Mouse (Mus musculus): ENCODE measurements at regions not wholly inside any gene's neighbourhood (a gene's known extent, or its start where the extent isn't known, plus 50 kb on each side); places are given as distances from the start of the nearest gene placed in this dataset.

DNA sequence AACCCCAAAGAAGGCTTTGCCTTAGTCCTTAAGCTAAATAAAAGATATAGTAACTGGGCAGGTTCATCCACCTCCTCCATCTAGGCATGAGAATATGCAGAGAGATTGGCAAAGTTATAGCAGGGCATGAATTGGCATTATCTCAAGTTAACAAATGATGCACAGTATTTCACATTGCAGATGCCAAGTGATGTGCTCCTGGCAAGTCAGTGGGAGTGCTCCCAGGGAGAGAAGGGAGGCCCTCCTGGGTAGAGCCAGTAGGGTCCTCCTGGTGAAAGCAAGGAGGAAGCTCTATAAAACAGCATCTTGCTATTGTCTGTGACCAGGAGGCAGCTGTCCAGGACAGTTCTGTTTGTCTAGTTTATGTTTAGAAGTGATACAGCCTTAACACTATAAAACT lies 496.6 kb upstream of the Sox11 start:
- DNase-seq (ENCODE audit: low spot score) (no peak), ATAC-seq (ENCODE audit: low FRiP score, low TSS enrichment) (no peak)
- Histone ChIP-seq H3K36me3 (ENCODE audit: control insufficient read depth, insufficient read depth, low read length) (no peaks in the 10 kb centered on the region), H3K27ac (replicated peaks) (no peak overlapping the region), H3K9ac (ENCODE audit: low read length) (no peak overlapping the region), H3K27me3 (ENCODE audit: control insufficient read depth, insufficient read depth, low read length) (no peaks in the 10 kb centered on the region), H3K4me1 (replicated peaks; ENCODE audit: control insufficient read depth, insufficient read depth) (no peaks in the 10 kb centered on the region), H3K4me3 (ENCODE audit: low read depth, low read length) (no peak overlapping the region), H3K9me3 (ENCODE audit: control insufficient read depth, low read length) (no peaks in the 10 kb centered on the region), H3K4me2 (replicated peaks; ENCODE audit: low read depth) (no peak overlapping the region)
- TF ChIP-seq CTCF (IDR thresholded peaks at IDR 0.05; ENCODE audit: low read depth) (no peak), EP300 (optimal IDR thresholded peaks at IDR 0.05) (no peak)

DNA sequence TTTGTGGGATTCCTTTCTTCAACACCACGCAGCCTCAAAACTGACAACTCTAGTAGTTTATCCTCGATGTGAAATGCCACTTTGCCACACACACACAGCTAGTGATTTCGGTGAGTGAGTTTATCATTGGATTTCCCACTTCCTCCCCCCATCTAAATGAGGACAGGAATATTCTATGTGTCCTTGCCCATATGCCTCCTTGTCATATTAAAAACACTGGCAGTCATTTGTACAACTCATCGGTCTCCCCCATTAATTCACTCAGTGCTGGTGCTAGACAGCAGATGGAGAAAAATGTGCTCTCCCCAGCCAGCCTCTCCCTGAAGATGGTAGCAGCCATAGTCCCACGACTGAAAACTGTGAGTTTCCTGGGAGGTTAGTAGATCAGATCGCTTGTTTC lies 496.0 kb upstream of the Sox11 start:
- DNase-seq (ENCODE audit: low spot score) (no peak), ATAC-seq (ENCODE audit: low FRiP score, low TSS enrichment) (no peak)
- Histone ChIP-seq H3K27ac (replicated peaks) (no peak overlapping the region), H3K9me3 (ENCODE audit: control insufficient read depth, low read length) (no peaks in the 10 kb centered on the region), H3K4me1 (replicated peaks; ENCODE audit: control insufficient read depth, insufficient read depth) (no peaks in the 10 kb centered on the region), H3K36me3 (ENCODE audit: control insufficient read depth, insufficient read depth, low read length) (no peaks in the 10 kb centered on the region), H3K4me2 (replicated peaks; ENCODE audit: low read depth) (no peak overlapping the region), H3K27me3 (ENCODE audit: control insufficient read depth, insufficient read depth, low read length) (no peaks in the 10 kb centered on the region), H3K4me3 (ENCODE audit: low read depth, low read length) (no peak overlapping the region), H3K9ac (ENCODE audit: low read length) (no peak overlapping the region)
- WGBS = 75% methylated on average over 6 of the region's 6 CpGs
- TF ChIP-seq EP300 (optimal IDR thresholded peaks at IDR 0.05) (no peak), CTCF (IDR thresholded peaks at IDR 0.05; ENCODE audit: low read depth) (no peak)

DNA sequence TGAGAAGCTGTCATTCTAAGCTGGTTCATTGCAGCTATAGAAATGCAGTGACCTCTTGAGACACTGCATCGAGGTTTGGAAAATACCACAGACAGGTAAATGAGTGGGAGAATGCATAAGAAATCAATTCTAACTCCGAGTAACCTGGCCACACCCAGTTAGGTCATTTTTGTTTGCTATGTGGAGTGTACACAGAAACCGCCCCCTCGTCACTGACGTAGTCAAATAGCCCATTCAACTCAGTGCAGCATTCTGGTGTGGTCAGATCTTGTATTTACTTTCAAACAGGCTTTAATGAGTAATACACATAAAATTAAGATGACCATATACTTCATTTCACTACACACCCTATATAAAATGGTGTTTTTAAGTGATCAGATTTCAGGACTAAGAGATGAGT lies 483.8 kb upstream of the Sox11 start:
- peak; percentile 98 for ATAC-seq (ENCODE audit: low FRiP score, low TSS enrichment)

DNA sequence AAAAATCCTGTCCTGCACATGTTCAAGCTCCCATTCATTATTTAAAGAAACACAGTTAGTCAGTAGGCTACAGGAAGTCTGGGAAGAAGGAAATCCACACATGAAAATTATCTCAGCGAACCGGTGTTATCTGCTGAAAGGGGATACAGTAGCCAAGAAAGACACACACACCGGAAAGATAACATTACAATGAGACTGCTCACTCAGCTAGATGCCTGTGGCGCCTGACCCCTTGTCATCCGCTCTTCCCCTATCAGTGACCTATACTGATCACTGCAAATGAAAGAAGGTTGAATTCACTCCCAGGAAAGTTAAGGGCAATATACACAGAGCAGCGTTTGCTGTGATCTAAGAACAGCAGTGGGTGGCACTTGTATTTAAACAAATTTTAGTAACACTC lies 481.0 kb upstream of the Sox11 start:
- Histone ChIP-seq H3K9ac (ENCODE audit: low read length) (no peak overlapping the region), H3K4me3 (ENCODE audit: low read depth, low read length) (no peak overlapping the region), H3K4me1 (replicated peaks; ENCODE audit: control insufficient read depth, insufficient read depth) (no peaks in the 10 kb centered on the region), H3K27me3 (ENCODE audit: control insufficient read depth, insufficient read depth, low read length) (no peaks in the 10 kb centered on the region), H3K36me3 (ENCODE audit: control insufficient read depth, insufficient read depth, low read length) (no peaks in the 10 kb centered on the region), H3K4me2 (replicated peaks; ENCODE audit: low read depth) (no peak overlapping the region), H3K27ac (replicated peaks) (no peak overlapping the region), H3K9me3 (ENCODE audit: control insufficient read depth, low read length) (no peaks in the 10 kb centered on the region)
- 44% methylated on average over 6 of the region's 6 CpGs for WGBS
- DNase-seq (ENCODE audit: low spot score) (peak; percentile 22), ATAC-seq (ENCODE audit: low FRiP score, low TSS enrichment) (peak; percentile 41)
- TF ChIP-seq EP300 (optimal IDR thresholded peaks at IDR 0.05) = no peak
- TF ChIP-seq CTCF (IDR thresholded peaks at IDR 0.05; ENCODE audit: low read depth) = no peak

More for the DNA sequence above, 483.8 kb upstream of the Sox11 start:
- Histone ChIP-seq H3K9me3 (ENCODE audit: control insufficient read depth, low read length) (no peaks in the 10 kb centered on the region), H3K36me3 (ENCODE audit: control insufficient read depth, insufficient read depth, low read length) (no peaks in the 10 kb centered on the region), H3K9ac (ENCODE audit: low read length) (no peak overlapping the region), H3K27me3 (ENCODE audit: control insufficient read depth, insufficient read depth, low read length) (no peaks in the 10 kb centered on the region), H3K27ac (replicated peaks) (no peak overlapping the region), H3K4me1 (replicated peaks; ENCODE audit: control insufficient read depth, insufficient read depth) (no peaks in the 10 kb centered on the region), H3K4me3 (ENCODE audit: low read depth, low read length) (no peak overlapping the region), H3K4me2 (replicated peaks; ENCODE audit: low read depth) (no peak overlapping the region)
- DNase-seq (ENCODE audit: low spot score) = peak; percentile 84
- WGBS = 53% methylated on average over 5 of the region's 5 CpGs
- TF ChIP-seq CTCF (IDR thresholded peaks at IDR 0.05; ENCODE audit: low read depth) (no peak), EP300 (optimal IDR thresholded peaks at IDR 0.05) (no peak)

DNA sequence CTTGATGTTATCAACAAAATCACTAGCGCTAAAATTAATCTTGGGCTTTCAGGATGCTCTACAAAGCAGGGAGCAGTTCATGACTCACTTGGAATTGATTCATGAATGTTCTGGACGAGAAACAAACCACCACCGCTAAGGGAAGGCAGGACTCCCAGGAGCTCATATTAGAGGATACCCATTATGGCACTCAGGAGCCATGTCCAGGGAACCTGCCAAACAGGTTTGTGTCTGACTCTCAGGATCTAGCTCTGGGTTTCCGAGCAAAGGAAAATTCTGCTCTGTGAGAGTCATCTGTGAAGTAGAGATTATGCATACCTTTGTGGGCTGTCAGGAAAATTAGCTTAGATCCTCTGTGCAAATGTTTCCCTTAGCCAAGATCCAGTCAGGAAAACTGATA lies 454.3 kb upstream of the Sox11 start:
- 45% methylated on average over 4 of the region's 4 CpGs for WGBS
- Histone ChIP-seq H3K4me3 (ENCODE audit: low read depth, low read length) (no peak overlapping the region), H3K27ac (replicated peaks) (no peak overlapping the region), H3K27me3 (ENCODE audit: control insufficient read depth, insufficient read depth, low read length) (no peaks in the 10 kb centered on the region), H3K36me3 (ENCODE audit: control insufficient read depth, insufficient read depth, low read length) (no peaks in the 10 kb centered on the region), H3K4me2 (replicated peaks; ENCODE audit: low read depth) (no peak overlapping the region), H3K9ac (ENCODE audit: low read length) (no peak overlapping the region), H3K9me3 (ENCODE audit: control insufficient read depth, low read length) (no peaks in the 10 kb centered on the region), H3K4me1 (replicated peaks; ENCODE audit: control insufficient read depth, insufficient read depth) (no peaks in the 10 kb centered on the region)
- ATAC-seq (ENCODE audit: low FRiP score, low TSS enrichment) (peak; percentile 69; the same call in 1 of the 2 replicates), DNase-seq (ENCODE audit: low spot score) (peak; percentile 56)
- TF ChIP-seq CTCF (IDR thresholded peaks at IDR 0.05; ENCODE audit: low read depth) (no peak), EP300 (optimal IDR thresholded peaks at IDR 0.05) (no peak)

DNA sequence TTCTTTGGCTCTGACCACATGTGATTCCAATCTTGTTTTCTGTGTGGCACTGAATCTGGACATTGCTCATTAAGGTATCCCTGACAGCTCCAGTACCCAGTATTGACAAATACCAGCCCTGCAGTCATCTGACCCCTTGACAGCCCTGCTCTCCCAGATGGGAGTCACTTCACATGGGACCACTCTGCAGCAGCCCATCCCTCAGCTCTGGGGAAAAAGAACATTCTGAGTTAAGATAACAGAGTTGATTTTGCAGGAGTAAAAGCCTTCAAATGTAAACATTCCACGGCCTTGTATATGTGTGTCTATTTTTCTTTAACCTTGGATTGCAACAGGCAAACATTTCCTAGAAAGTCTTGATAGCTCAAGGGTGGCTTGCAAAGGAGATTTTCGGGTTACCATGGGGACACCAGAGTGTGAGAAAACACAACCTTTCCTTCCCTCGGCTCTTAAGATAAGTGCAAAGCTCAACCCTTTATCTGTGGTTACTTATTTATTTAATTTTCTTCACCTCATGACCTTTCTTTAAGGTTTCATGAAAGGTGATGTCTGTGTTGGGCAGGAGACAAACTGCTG lies 444.4 kb upstream of the Sox11 start:
- Histone ChIP-seq H3K4me1 (replicated peaks; ENCODE audit: control insufficient read depth, insufficient read depth) (no peaks in the 10 kb centered on the region), H3K9me3 (ENCODE audit: control insufficient read depth, low read length) (no peaks in the 10 kb centered on the region), H3K4me3 (ENCODE audit: low read depth, low read length) (no peak overlapping the region), H3K36me3 (ENCODE audit: control insufficient read depth, insufficient read depth, low read length) (no peaks in the 10 kb centered on the region), H3K9ac (ENCODE audit: low read length) (no peak overlapping the region), H3K27ac (replicated peaks) (no peak overlapping the region), H3K4me2 (replicated peaks; ENCODE audit: low read depth) (no peak overlapping the region), H3K27me3 (ENCODE audit: control insufficient read depth, insufficient read depth, low read length) (no peaks in the 10 kb centered on the region)
- 13% methylated on average over 3 of the region's 3 CpGs for WGBS
- ATAC-seq (ENCODE audit: low FRiP score, low TSS enrichment) (peak; percentile 93), DNase-seq (ENCODE audit: low spot score) (peak; percentile 46)
- no peak for TF ChIP-seq CTCF (IDR thresholded peaks at IDR 0.05; ENCODE audit: low read depth)
- TF ChIP-seq EP300 (optimal IDR thresholded peaks at IDR 0.05) = no peak

Measured in stomach, postnatal 0 days (tissue).